Mouse (Mus musculus): ENCODE measurements around the gene Mrtfa.

DNA sequence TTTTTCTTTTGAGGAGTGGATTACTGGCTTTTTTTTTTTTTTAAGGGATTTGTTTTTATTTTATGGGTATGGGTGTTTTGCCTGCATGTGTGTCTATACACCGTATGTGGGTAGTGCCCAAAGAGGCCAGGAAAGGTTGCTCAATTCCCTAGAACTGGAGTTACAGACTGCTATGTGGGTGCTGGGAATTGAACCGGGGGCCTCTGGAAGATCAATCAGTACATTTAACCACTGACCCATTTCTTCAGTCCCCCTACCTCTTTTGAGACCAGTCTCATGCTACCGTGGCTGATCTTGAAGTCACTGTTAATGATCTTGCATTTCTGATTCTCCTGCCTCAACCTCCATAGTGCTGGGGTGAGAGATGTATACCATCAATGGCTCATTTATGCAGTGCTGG, 36.7 kb upstream of the Mrtfa start:
- TF ChIP-seq CTCF (IDR thresholded peaks at IDR 0.05; ENCODE audit: borderline replicate concordance, extremely low read depth, insufficient read depth, insufficient read length) (no peak), POLR2A (IDR thresholded peaks at IDR 0.05; ENCODE audit: borderline replicate concordance, extremely low read depth, insufficient read depth, insufficient read length, poor library complexity, severe bottlenecking) (no peak)
